Mouse (Mus musculus) gastrocnemius, postnatal 4 days (tissue): ENCODE data around the gene Lemd1. TPM values are rescaled to one million over a fixed set of nuclear protein-coding genes. Genes with fewer than 3 reads are reported as not detected.

Experiments used
- microRNA-seq: library from miRNA; unstranded; fragments of <30 nt; microRNA quantifications from one replicate; pipeline ENCODE4 v1.2.0, GENCODE M21; 2021
- total RNA-seq, 2 experiments: library from RNA; stranded (reverse); gene quantifications; 2 replicates each; pipeline ENCODE4 v1.2.3; 2021

Gene Lemd1
- total RNA-seq, 2 experiments from 2014 or later = 0.62 to 0.64 TPM

Small RNA genes lying within 50 kb of the gene (microRNA-seq; reads per million reads assigned to microRNA genes)
- gene Mir135b = 3.4 reads per million, percentile 10 among the genes with 10 or more reads in this experiment

Other genes starting within 250 kb of the Lemd1 start
- 1 to 10 TPM; 3.2 to 3.3 TPM for gene Slc45a3, start 228.5 kb upstream of the Lemd1 start, total RNA-seq
- 10 to 100 TPM; 89.7 to 91.0 TPM for gene Elk4, start 183.8 kb upstream of the Lemd1 start, total RNA-seq
- gene Mfsd4a, start 123.4 kb upstream of the Lemd1 start, total RNA-seq = 1 to 10 TPM; 1.7 to 2.5 TPM
- gene Cdk18, start 51.7 kb upstream of the Lemd1 start, total RNA-seq = 1 to 10 TPM in 1 of 2 experiments, under 1 TPM in 1; 0.96 to 1.7 TPM
- under 1 TPM; 0.49 to 0.57 TPM for gene AC124108.1, start within 50 bp of the Lemd1 start, total RNA-seq
- gene Gm10188, start 38.3 kb downstream of the Lemd1 start, total RNA-seq = not detected
- under 1 TPM; 0.49 to 0.98 TPM for gene Klhdc8a, start 107.2 kb downstream of the Lemd1 start, total RNA-seq
- gene Nuak2, start 124.7 kb downstream of the Lemd1 start, total RNA-seq = 1 to 10 TPM; 2.8 to 2.9 TPM
- gene Tmcc2, start 199.8 kb downstream of the Lemd1 start, total RNA-seq = 10 to 100 TPM; 27.0 to 29.6 TPM
- gene Dstyk, start 226.1 kb downstream of the Lemd1 start, total RNA-seq = 10 to 100 TPM; 20.9 to 22.0 TPM